Mouse (Mus musculus) liver, embryonic 13.5 days (tissue): ENCODE measurements around the gene Omp. TPM values are rescaled to one million over a fixed set of nuclear protein-coding genes. Genes with fewer than 3 reads are reported as not detected.
A peak's percentile ranks its signal among the peaks of the same experiment; 100 is the strongest.

Experiments used
- ATAC-seq: fragments of 200-750 bp; cut with Nextera tagmentation; 2 replicates; pipeline ENCODE4 v1.8.0; 2017; ENCODE audit warnings: low read depth, mild to moderate bottlenecking, moderate number of reproducible peaks, moderate library complexity
- DNase-seq: peaks from one replicate; pipeline ENCODE4 v3.0.0; 2022
- H3K27ac ChIP-seq: fragments of 300-500 bp; sonication (generic); 2 replicates; pipeline ENCODE4 v1.5.1; 2015; ENCODE audit warnings: moderate library complexity, mild to moderate bottlenecking, inconsistent platforms
- H3K27me3 ChIP-seq: fragments of 300-500 bp; sonication (generic); 2 replicates; pipeline ENCODE4 v1.6.1; 2015; ENCODE audit warnings: mild to moderate bottlenecking, inconsistent platforms
- H3K36me3 ChIP-seq: fragments of 300-500 bp; sonication (generic); 2 replicates; pipeline ENCODE4 v1.6.1; 2015; ENCODE audit warnings: mild to moderate bottlenecking, inconsistent platforms
- H3K4me1 ChIP-seq: fragments of 300-500 bp; sonication (generic); replicated peaks from 2 replicates; pipeline ENCODE4 v1.6.1; 2015; ENCODE audit warnings: inconsistent platforms
- H3K4me2 ChIP-seq: fragments of 300-500 bp; sonication (generic); 2 replicates; pipeline ENCODE4 v1.6.1; 2015; ENCODE audit warnings: inconsistent platforms, mild to moderate bottlenecking, moderate library complexity
- H3K4me3 ChIP-seq: fragments of 300-500 bp; sonication (generic); replicated peaks from 2 replicates; pipeline ENCODE4 v1.5.1; 2015; ENCODE audit warnings: mild to moderate bottlenecking, inconsistent platforms
- H3K9ac ChIP-seq: fragments of 300-500 bp; sonication (generic); 2 replicates; pipeline ENCODE4 v1.6.1; 2015; ENCODE audit warnings: mild to moderate bottlenecking, inconsistent platforms
- H3K9me3 ChIP-seq: fragments of 300-500 bp; sonication (generic); replicated peaks from 2 replicates; pipeline ENCODE4 v1.6.1; 2016; ENCODE audit warnings: inconsistent platforms
- WGBS: fragments of 180-500 bp; shearing (Covaris S2); methylation state at CpG from one replicate; pipeline ENCODE4 v1.1.7; 2015; ENCODE audit not compliant: insufficient replicate concordance; 5-methylcytosine and 5-hydroxymethylcytosine counted together
- polyA plus RNA-seq: library from polyadenylated mRNA; unstranded; fragments of >200 nt; fragmentation: Nextera tagmentation; extraction: Ambion mirVana; gene quantifications from 2 replicates; pipeline ENCODE4 v1.2.1, GENCODE M21; 2015

Omp gene
- polyA plus RNA-seq, 1 experiment from 2014 or later, result 0.76 TPM

- no peaks in the 10 kb centered on the region for H3K9me3 ChIP-seq
- H3K9ac ChIP-seq, result peak overlapping the region; percentile 85
- ATAC-seq (peak; percentile 5; the same call in 1 of the 2 replicates), DNase-seq (no peak)
- H3K4me1 ChIP-seq, result peaks cover 67% of the 10 kb centered on the region
- H3K4me3 ChIP-seq, result peak overlapping the region; percentile 81
- no peaks in the 10 kb centered on the region; the same call in 1 of the 2 replicates for H3K36me3 ChIP-seq
- 77% methylated on average over 5 of the region's 5 CpGs for WGBS
- H3K27ac ChIP-seq, result peak overlapping the region; percentile 99
- peak overlapping the region; percentile 93 for H3K4me2 ChIP-seq
- no peaks in the 10 kb centered on the region for H3K27me3 ChIP-seq
These were observed 33.4 kb upstream of the Omp start for GRCm38 (mm10) chr7:98178560-98179231.

GRCm38 (mm10) chr7:98177929-98178559 is 32.7 kb upstream of the Omp start, which contains the start of gene Capn5:
TSS of gene Capn5 (minus strand) at chr7:98178274.
- peaks cover 3% of the 10 kb centered on the region for H3K36me3 ChIP-seq
- peak within 1 kb of the TSS; percentile 99 for H3K27ac ChIP-seq
- peak within 1 kb of the TSS; percentile 93 for H3K4me2 ChIP-seq
- no peaks in the 10 kb centered on the region for H3K9me3 ChIP-seq
- H3K4me1 ChIP-seq, result peaks cover 73% of the 10 kb centered on the region
- ATAC-seq (peak; percentile 69), DNase-seq (peak; percentile 74)
- H3K9ac ChIP-seq, result peak within 1 kb of the TSS; percentile 85
- H3K4me3 ChIP-seq, result peak within 1 kb of the TSS; percentile 81
- 1% methylated on average over 43 of the region's 44 CpGs for WGBS
- no peaks in the 10 kb centered on the region for H3K27me3 ChIP-seq

GRCm38 (mm10) chr7:98177566-98177928 is 32.2 kb upstream of the Omp start:
- 2% methylated on average over 9 of the region's 9 CpGs for WGBS
- Histone ChIP-seq H3K9me3 (no peaks in the 10 kb centered on the region), H3K4me3 (peak overlapping the region; percentile 81), H3K36me3 (peaks cover 8% of the 10 kb centered on the region), H3K9ac (peak overlapping the region; percentile 85), H3K27ac (peak overlapping the region; percentile 99), H3K27me3 (no peaks in the 10 kb centered on the region), H3K4me1 (peaks cover 78% of the 10 kb centered on the region), H3K4me2 (peak overlapping the region; percentile 93)
- ATAC-seq (no peak), DNase-seq (no peak)

- Histone ChIP-seq H3K4me1 (peaks cover 83% of the 10 kb centered on the region), H3K9ac (peak overlapping the region; percentile 85), H3K9me3 (no peaks in the 10 kb centered on the region), H3K27ac (peak overlapping the region; percentile 99), H3K4me2 (peak overlapping the region; percentile 93), H3K27me3 (no peaks in the 10 kb centered on the region), H3K36me3 (peaks cover 10% of the 10 kb centered on the region), H3K4me3 (peak overlapping the region; percentile 81)
- DNase-seq, result no peak
- WGBS, result 26% methylated on average over 2 of the region's 2 CpGs
- peak; percentile 0; the same call in 1 of the 2 replicates for ATAC-seq
These were observed 31.8 kb upstream of the Omp start for GRCm38 (mm10) chr7:98177071-98177485.

- peak overlapping the region; percentile 93 for H3K4me2 ChIP-seq
- peak overlapping the region; percentile 99 for H3K27ac ChIP-seq
- H3K4me3 ChIP-seq, result peak overlapping the region; percentile 81
- WGBS, result 28% methylated on average over 8 of the region's 8 CpGs
- ATAC-seq, result peak; percentile 57
- H3K9me3 ChIP-seq, result no peaks in the 10 kb centered on the region
- H3K27me3 ChIP-seq, result no peaks in the 10 kb centered on the region
- peaks cover 10% of the 10 kb centered on the region for H3K36me3 ChIP-seq
- H3K4me1 ChIP-seq, result peaks cover 88% of the 10 kb centered on the region
- peak; percentile 56 for DNase-seq
- H3K9ac ChIP-seq, result peak overlapping the region; percentile 85
These were observed 31.2 kb upstream of the Omp start for GRCm38 (mm10) chr7:98176322-98177070.

GRCm38 (mm10) chr7:98174883-98175755 is 29.8 kb upstream of the Omp start:
- ATAC-seq (peak; percentile 75), DNase-seq (peak; percentile 81)
- Histone ChIP-seq H3K4me2 (peak overlapping the region; percentile 93), H3K4me3 (peak overlapping the region; percentile 81), H3K27me3 (no peaks in the 10 kb centered on the region), H3K9me3 (no peaks in the 10 kb centered on the region), H3K36me3 (peaks cover 10% of the 10 kb centered on the region), H3K4me1 (peaks cover 94% of the 10 kb centered on the region), H3K27ac (peak overlapping the region; percentile 99), H3K9ac (peak overlapping the region; percentile 85)
- 33% methylated on average over 4 of the region's 4 CpGs for WGBS

- no peak for DNase-seq
- H3K9ac ChIP-seq, result peak overlapping the region; percentile 85
These were observed 28.1 kb upstream of the Omp start for GRCm38 (mm10) chr7:98173408-98173807.

GRCm38 (mm10) chr7:98172661-98173060 is 27.4 kb upstream of the Omp start:
- Histone ChIP-seq H3K4me2 (peak overlapping the region; percentile 93), H3K27ac (peak overlapping the region; percentile 99), H3K4me1 (peaks cover 95% of the 10 kb centered on the region), H3K4me3 (no peak overlapping the region), H3K9me3 (no peaks in the 10 kb centered on the region), H3K27me3 (no peaks in the 10 kb centered on the region), H3K36me3 (peaks cover 17% of the 10 kb centered on the region), H3K9ac (peak overlapping the region; percentile 85)
- ATAC-seq, result no peak
- 79% methylated on average over 8 of the region's 8 CpGs for WGBS
- DNase-seq, result no peak

More at GRCm38 (mm10) chr7:98173408-98173807, 28.1 kb upstream of the Omp start:
- Histone ChIP-seq H3K36me3 (peaks cover 17% of the 10 kb centered on the region), H3K4me1 (peaks cover 91% of the 10 kb centered on the region), H3K27me3 (no peaks in the 10 kb centered on the region), H3K4me3 (0 out of 2 replicates have a peak overlapping the region, but pooled peaks have one; percentile 4), H3K27ac (peak overlapping the region; percentile 99), H3K4me2 (peak overlapping the region; percentile 93), H3K9me3 (no peaks in the 10 kb centered on the region)
- ATAC-seq, result no peak
- 18% methylated on average over 4 of the region's 4 CpGs for WGBS

GRCm38 (mm10) chr7:98171141-98172073 is 26.1 kb upstream of the Omp start:
- ATAC-seq (peak; percentile 88), DNase-seq (peak; percentile 83)
- peak overlapping the region; percentile 99 for H3K27ac ChIP-seq
- H3K9me3 ChIP-seq, result no peaks in the 10 kb centered on the region
- H3K4me3 ChIP-seq, result peak overlapping the region; percentile 50
- peak overlapping the region; percentile 93 for H3K4me2 ChIP-seq
- peaks cover 86% of the 10 kb centered on the region for H3K4me1 ChIP-seq
- H3K36me3 ChIP-seq, result peaks cover 20% of the 10 kb centered on the region
- no peaks in the 10 kb centered on the region for H3K27me3 ChIP-seq
- H3K9ac ChIP-seq, result peak overlapping the region; percentile 85
- WGBS, result 18% methylated on average over 6 of the region's 6 CpGs
